Mouse (Mus musculus): ENCODE data around the gene Golga1.

Golga1 gene

GRCm38 (mm10) chr2:38975181-38975580, 90.2 kb downstream of the Golga1 start:
- ATAC-seq (ENCODE audit: low TSS enrichment) = no peak

GRCm38 (mm10) chr2:38974171-38974570, 91.2 kb downstream of the Golga1 start:
- ATAC-seq (ENCODE audit: low TSS enrichment) = no peak

GRCm38 (mm10) chr2:38973701-38974100, 91.6 kb downstream of the Golga1 start:
- no peak for ATAC-seq (ENCODE audit: low TSS enrichment)

- no peak for ATAC-seq (ENCODE audit: low TSS enrichment)
Measured at GRCm38 (mm10) chr2:38973223-38973622, 92.1 kb downstream of the Golga1 start.

GRCm38 (mm10) chr2:38970057-38970456, 95.3 kb downstream of the Golga1 start:
- no peak for ATAC-seq (ENCODE audit: low TSS enrichment)

GRCm38 (mm10) chr2:38969650-38970049, 95.7 kb downstream of the Golga1 start:
- ATAC-seq (ENCODE audit: low TSS enrichment) = no peak
